Mouse (Mus musculus): ENCODE results near the gene Wwox.

DNA sequence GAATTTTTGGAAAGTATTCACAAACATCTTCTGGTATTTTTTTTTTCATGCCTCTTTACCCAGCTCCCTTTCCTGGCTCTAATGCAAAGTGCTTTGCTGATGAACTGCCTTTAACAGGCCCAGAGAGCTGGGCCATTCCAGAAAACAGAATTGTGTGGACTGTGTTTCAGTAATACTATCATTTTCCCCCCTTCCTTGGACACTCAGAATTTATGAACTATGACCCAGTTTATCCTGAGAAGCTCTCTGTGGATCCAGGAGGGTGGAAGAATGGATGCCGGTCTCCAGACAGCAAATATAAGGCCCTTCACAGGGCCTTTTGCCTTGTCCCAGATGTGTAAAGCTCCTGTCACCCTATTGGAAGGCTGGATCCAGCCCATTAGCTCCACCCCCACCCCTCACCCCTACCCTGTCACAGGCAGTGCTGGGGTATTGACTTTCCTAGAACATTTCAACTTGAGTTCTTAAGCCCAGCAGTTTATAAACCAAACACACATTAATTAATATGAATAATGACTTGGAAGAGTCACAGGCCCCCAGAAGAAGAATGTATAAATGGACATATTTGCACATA, 332.9 kb downstream of the Wwox start:
- TF ChIP-seq ZNF384 (IDR thresholded peaks at IDR 0.05; ENCODE audit: low read depth, low read length): no peak
- TF ChIP-seq E2F4 (IDR thresholded peaks at IDR 0.05; ENCODE audit: insufficient replicate concordance, low read depth, low read length): no peak
- no peak for TF ChIP-seq CTCF (conservative IDR thresholded peaks at IDR 0.05 in 1 of 2, IDR thresholded peaks at IDR 0.05 in 1 of 2; ENCODE audit: low read depth in 2 of 2, low read length in 2 of 2)
- no peak for TF ChIP-seq UBTF (IDR thresholded peaks at IDR 0.05; ENCODE audit: low read depth, low read length)
- no peak for TF ChIP-seq SMC3 (IDR thresholded peaks at IDR 0.05; ENCODE audit: low read depth, low read length)
- TF ChIP-seq POLR2AphosphoS2 (IDR thresholded peaks at IDR 0.05; ENCODE audit: low read depth, low read length): no peak
- no peak for TF ChIP-seq POLR2A (IDR thresholded peaks at IDR 0.05; ENCODE audit: low read depth, low read length)
- TF ChIP-seq USF2 (conservative IDR thresholded peaks at IDR 0.05; ENCODE audit: low read depth, low read length): no peak
- TF ChIP-seq TCF12 (IDR thresholded peaks at IDR 0.05; ENCODE audit: low read depth, low read length): no peak
